8 mouse cellular contexts compared by ENCODE assay signal in genomic region chr19:9898339-9899066, GRCm38 (mm10). TPM values are rescaled to one million over a fixed set of nuclear protein-coding genes. Genes with fewer than 3 reads are reported as not detected.
DNase-seq lines count a peak whose midpoint lies in the region; ATAC-seq and TF ChIP-seq lines count a peak whose summit lies in the region.

No protein-coding gene starts in this region.

- H3K36me3 ChIP-seq in forebrain, embryonic 12.5 days (replicated peaks) = peaks cover 22% of the 10 kb centered on the region
- H3K36me3 ChIP-seq in kidney, embryonic 16.5 days (ENCODE audit: insufficient read depth, low read length) = peaks cover 19% of the 10 kb centered on the region

- H3K27ac ChIP-seq in forebrain, embryonic 12.5 days = peak overlapping the region; percentile 76
- H3K27ac ChIP-seq in kidney, embryonic 16.5 days (ENCODE audit: low read length) = peak overlapping the region; percentile 67

- in situ Hi-C loops in Patski (cut with MboI; ENCODE audit: low pct_unique_long_range_greater_than_20kb) = loop anchor here (25.0 kb wide), 2 partner anchors 1061 to 1186 kb away; partner anchors contain the start of genes AC129217.1, Bscl2, Gng3 and Slc3a2

- peak; percentile 32 for DNase-seq in cerebellum, adult 9-11 months
- no peak for DNase-seq in cerebellum, postnatal 25 days
- DNase-seq in Patski (ENCODE audit: low read depth, low spot score) = no peak
- DNase-seq in right cerebral cortex, postnatal 25 days = no peak
- DNase-seq in layer of hippocampus, adult 8-10 months (ENCODE audit: low spot score in 2 of 2) = no peak

- H3K4me1 ChIP-seq in forebrain, embryonic 12.5 days = peaks cover 31% of the 10 kb centered on the region
- peaks cover 25% of the 10 kb centered on the region for H3K4me1 ChIP-seq in kidney, embryonic 16.5 days (ENCODE audit: insufficient read depth, low read length)

- H3K27me3 ChIP-seq in Patski = no peaks in the 10 kb centered on the region
- H3K27me3 ChIP-seq in forebrain, embryonic 12.5 days = no peaks in the 10 kb centered on the region
- no peaks in the 10 kb centered on the region for H3K27me3 ChIP-seq in kidney, embryonic 16.5 days (ENCODE audit: insufficient read depth, low read length)

- H3K9ac ChIP-seq in forebrain, embryonic 12.5 days = peak overlapping the region; percentile 82
- peak overlapping the region; percentile 85 for H3K9ac ChIP-seq in kidney, embryonic 16.5 days (replicated peaks; ENCODE audit: low read length)

- H3K4me3 ChIP-seq in forebrain, embryonic 12.5 days (replicated peaks) = peak overlapping the region; percentile 85
- peak overlapping the region; percentile 69 for H3K4me3 ChIP-seq in kidney, embryonic 16.5 days (ENCODE audit: low read length)

- TF ChIP-seq CTCF in Patski (IDR thresholded peaks at IDR 0.05) = no peak

- WGBS in forebrain, embryonic 12.5 days = 10% methylated on average over 17 of the region's 17 CpGs
- 8% methylated on average over 17 of the region's 17 CpGs for WGBS in kidney, embryonic 16.5 days

- CTCF ChIA-PET in Patski (lab: Charles Lee) = interaction anchor here (0.8 to 2.1 kb wide), 2 partner anchors 9 to 13 kb away, joined by 3 to 7 read pairs; no protein-coding TSS in a partner anchor

- peak; percentile 8 for ATAC-seq in Patski
- no peak for ATAC-seq in forebrain, embryonic 12.5 days (ENCODE audit: low FRiP score)
- ATAC-seq in kidney, embryonic 16.5 days (ENCODE audit: low FRiP score, low TSS enrichment) = peak; percentile 2; the same call in 1 of the 2 replicates
- 0 out of 2 replicates have a peak, but pooled peaks have one; percentile 12 for ATAC-seq in megakaryocyte-erythroid progenitor cell, adult 5-6 weeks (replicated peaks; ENCODE audit: low FRiP score, low TSS enrichment, poor library complexity, severe bottlenecking)

- POLR2A ChIA-PET in Patski (lab: Charles Lee) = interaction anchor here (0.6 to 1.0 kb wide), 2 partner anchors 9 to 1024 kb away, joined by 3 read pairs; no protein-coding TSS in a partner anchor

- H3K4me2 ChIP-seq in forebrain, embryonic 12.5 days = peak overlapping the region; percentile 79
- H3K4me2 ChIP-seq in kidney, embryonic 16.5 days (replicated peaks; ENCODE audit: low read depth, low read length) = peak overlapping the region; percentile 76

- no peaks in the 10 kb centered on the region for H3K9me3 ChIP-seq in forebrain, embryonic 12.5 days
- no peaks in the 10 kb centered on the region for H3K9me3 ChIP-seq in kidney, embryonic 16.5 days (ENCODE audit: low read length)

RNA-seq across cellular contexts. Expression of gene Incenp, which starts 0.8 kb away (rescaled TPM):
- 72.8 TPM for polyA plus RNA-seq in Patski (2021)
- polyA plus RNA-seq in forebrain, embryonic 12.5 days (2016; fragmentation: Nextera tagmentation; extraction: Ambion mirVana) = 147 and 149 TPM in 2 replicates
- polyA plus RNA-seq in kidney, embryonic 16.5 days (2015; fragmentation: Nextera tagmentation; extraction: Ambion mirVana) = 99.9 and 106 TPM in 2 replicates
- 147 and 222 TPM in 2 replicates for total RNA-seq in megakaryocyte-erythroid progenitor cell, adult 5-6 weeks (2014; fragmentation: Nextera tagmentation)
- 82.0 and 83.4 TPM in 2 replicates for total RNA-seq in megakaryocyte-erythroid progenitor cell, adult 5-6 weeks (2017)
- total RNA-seq in layer of hippocampus, adult 8-10 months (2022) = 10 to 100 TPM; 14.0 to 20.4 (median 17.7) TPM

RNA-seq across cellular contexts. Expression of gene Scgb2a2, which starts 51.1 kb away (rescaled TPM):
- not detected for polyA plus RNA-seq in Patski (2021)
- not detected in 2 replicates for polyA plus RNA-seq in forebrain, embryonic 12.5 days (2016; fragmentation: Nextera tagmentation; extraction: Ambion mirVana)
- polyA plus RNA-seq in kidney, embryonic 16.5 days (2015; fragmentation: Nextera tagmentation; extraction: Ambion mirVana) = not detected in 2 replicates
- total RNA-seq in megakaryocyte-erythroid progenitor cell, adult 5-6 weeks (2014; fragmentation: Nextera tagmentation) = not detected in 2 replicates
- not detected in 2 replicates for total RNA-seq in megakaryocyte-erythroid progenitor cell, adult 5-6 weeks (2017)
- total RNA-seq in layer of hippocampus, adult 8-10 months (2022) = not detected
